Mouse (Mus musculus) forebrain, embryonic 15.5 days (tissue): ENCODE measurements around the gene Astn1. TPM values are rescaled to one million over a fixed set of nuclear protein-coding genes. Genes with fewer than 3 reads are reported as not detected.
A peak's percentile ranks its signal among the peaks of the same experiment; 100 is the strongest.

Experiments used
- ATAC-seq: fragments of 200-750 bp; cut with Nextera tagmentation; replicated peaks from 2 replicates; pipeline ENCODE4 v1.8.0; 2017; ENCODE audit warnings: mild to moderate bottlenecking, moderate TSS enrichment, moderate library complexity
- H3K27ac ChIP-seq: fragments of 300-500 bp; sonication (generic); replicated peaks from 2 replicates; pipeline ENCODE4 v1.5.1; 2015; ENCODE audit warnings: mild to moderate bottlenecking, inconsistent platforms
- H3K27me3 ChIP-seq: fragments of 300-500 bp; sonication (generic); 2 replicates; pipeline ENCODE4 v1.6.1; 2015; ENCODE audit warnings: inconsistent platforms
- H3K36me3 ChIP-seq: fragments of 300-500 bp; sonication (generic); 2 replicates; pipeline ENCODE4 v1.6.1; 2015; ENCODE audit warnings: mild to moderate bottlenecking, inconsistent platforms
- H3K4me1 ChIP-seq: fragments of 300-500 bp; sonication (generic); 2 replicates; pipeline ENCODE4 v1.6.1; 2015; ENCODE audit warnings: inconsistent platforms
- H3K4me2 ChIP-seq: fragments of 300-500 bp; sonication (generic); replicated peaks from 2 replicates; pipeline ENCODE4 v1.6.1; 2015; ENCODE audit warnings: mild to moderate bottlenecking, inconsistent platforms
- H3K4me3 ChIP-seq: fragments of 300-500 bp; sonication (generic); 2 replicates; pipeline ENCODE4 v1.5.1; 2015; ENCODE audit warnings: mild to moderate bottlenecking, inconsistent platforms
- H3K9ac ChIP-seq: fragments of 300-500 bp; sonication (generic); replicated peaks from 2 replicates; pipeline ENCODE4 v1.6.1; 2015; ENCODE audit warnings: mild to moderate bottlenecking, inconsistent platforms
- H3K9me3 ChIP-seq: fragments of 300-500 bp; sonication (generic); 2 replicates; pipeline ENCODE4 v1.6.1; 2016; ENCODE audit warnings: inconsistent platforms
- WGBS: fragments of 180-500 bp; shearing (Covaris S2); methylation state at CpG from one replicate; pipeline ENCODE4 v1.1.7; 2015; ENCODE audit warnings: mixed read lengths; 5-methylcytosine and 5-hydroxymethylcytosine counted together
- polyA plus RNA-seq: library from polyadenylated mRNA; unstranded; fragments of >200 nt; fragmentation: Nextera tagmentation; extraction: Ambion mirVana; gene quantifications from 2 replicates; pipeline ENCODE4 v1.2.1, GENCODE M21; 2015

Astn1 gene
- polyA plus RNA-seq, 1 experiment from 2014 or later: 35.2 TPM

DNA sequence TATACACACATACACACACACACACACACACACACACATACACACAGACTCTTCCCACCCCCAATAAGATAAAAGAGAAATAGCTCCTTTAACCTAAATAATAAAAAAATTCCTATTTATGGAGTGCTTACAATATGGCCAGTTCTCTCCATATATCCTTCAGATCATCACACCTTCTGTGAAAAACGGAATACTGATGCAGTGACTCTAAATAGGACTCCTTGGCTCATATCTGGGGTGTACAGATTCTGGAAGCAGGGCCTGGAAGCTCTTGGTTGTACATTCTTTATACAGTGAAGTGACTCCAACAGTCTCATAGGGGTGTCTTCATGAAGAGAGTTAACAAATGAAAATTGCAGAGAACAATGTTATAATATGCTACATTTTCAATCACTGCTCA lies 60.7 kb downstream of the Astn1 start:
- H3K27me3 ChIP-seq: no peaks in the 10 kb centered on the region
- no peak overlapping the region for H3K27ac ChIP-seq
- no peak overlapping the region for H3K4me3 ChIP-seq
- no peaks in the 10 kb centered on the region for H3K36me3 ChIP-seq
- no peak overlapping the region for H3K4me2 ChIP-seq
- H3K9ac ChIP-seq: no peak overlapping the region
- H3K4me1 ChIP-seq: 0 out of 2 replicates have a peak, but pooled peaks cover 4% of the 10 kb centered on the region
- WGBS: 70% methylated on average over 1 of the region's 1 CpGs
- ATAC-seq: no peak
- no peaks in the 10 kb centered on the region for H3K9me3 ChIP-seq

DNA sequence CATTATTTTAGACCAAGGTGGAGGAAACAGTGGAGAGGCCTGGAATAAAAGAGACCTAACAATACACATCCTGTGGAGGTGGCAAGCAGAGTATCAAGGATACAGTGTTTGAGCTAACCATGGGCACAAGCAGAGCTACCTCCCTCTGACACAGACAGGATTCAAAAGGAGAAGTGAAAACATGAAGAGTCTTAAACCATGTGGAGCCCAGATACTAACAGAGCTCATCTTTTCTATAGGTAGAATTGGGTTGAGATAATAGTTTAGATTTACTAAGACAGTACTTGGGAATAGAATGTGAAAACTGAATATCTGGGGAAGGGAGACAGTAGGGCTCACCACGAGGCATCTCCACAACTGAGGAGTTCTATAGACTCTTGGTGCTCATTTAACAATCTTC lies 84.0 kb downstream of the Astn1 start:
- Histone ChIP-seq H3K9ac (no peak overlapping the region), H3K4me1 (peaks cover 8% of the 10 kb centered on the region), H3K27ac (no peak overlapping the region), H3K36me3 (no peaks in the 10 kb centered on the region), H3K27me3 (no peaks in the 10 kb centered on the region), H3K9me3 (no peaks in the 10 kb centered on the region), H3K4me2 (no peak overlapping the region), H3K4me3 (no peak overlapping the region)
- 86% methylated on average over 1 of the region's 1 CpGs for WGBS
- ATAC-seq: no peak

GRCm38 (mm10) chr1:158447956-158448355 lies 85.9 kb downstream of the Astn1 start:
- Histone ChIP-seq H3K4me2 (no peak overlapping the region), H3K9me3 (no peaks in the 10 kb centered on the region), H3K36me3 (no peaks in the 10 kb centered on the region), H3K9ac (no peak overlapping the region), H3K4me1 (peaks cover 8% of the 10 kb centered on the region), H3K27me3 (no peaks in the 10 kb centered on the region), H3K27ac (no peak overlapping the region), H3K4me3 (no peak overlapping the region)
- 43% methylated on average over 7 of the region's 7 CpGs for WGBS
- no peak; the same call in 1 of the 2 replicates for ATAC-seq

DNA sequence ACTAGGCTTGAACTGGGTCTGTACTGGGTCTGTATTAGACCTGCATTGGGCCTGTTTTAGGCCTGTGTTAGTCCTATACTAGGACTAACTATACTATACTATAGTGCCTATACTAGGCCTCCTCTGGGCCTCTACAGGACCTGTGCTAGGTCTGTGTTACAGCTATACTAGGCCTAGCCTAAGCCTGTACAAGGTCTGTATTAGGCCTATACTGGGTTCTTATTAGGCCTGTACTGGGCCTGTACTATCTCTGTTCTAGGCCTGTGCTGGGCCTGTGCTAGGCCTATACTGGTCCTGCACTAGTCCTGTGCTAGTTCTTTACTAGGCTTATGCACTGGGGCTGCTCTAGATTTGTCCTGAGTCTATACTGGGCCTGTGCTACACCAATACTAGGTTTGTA lies 90.6 kb downstream of the Astn1 start:
- H3K9ac ChIP-seq: no peak overlapping the region
- no peaks in the 10 kb centered on the region for H3K9me3 ChIP-seq
- H3K4me3 ChIP-seq: no peak overlapping the region
- 0 out of 2 replicates have a peak, but pooled peaks have one; percentile 23 for ATAC-seq
- H3K27ac ChIP-seq: no peak overlapping the region
- peaks cover 5% of the 10 kb centered on the region; the same call in 1 of the 2 replicates for H3K4me1 ChIP-seq
- H3K4me2 ChIP-seq: no peak overlapping the region
- no peaks in the 10 kb centered on the region for H3K27me3 ChIP-seq
- H3K36me3 ChIP-seq: no peaks in the 10 kb centered on the region

- Histone ChIP-seq H3K4me3 (no peak overlapping the region), H3K9me3 (no peaks in the 10 kb centered on the region), H3K27me3 (no peaks in the 10 kb centered on the region), H3K4me2 (no peak overlapping the region), H3K27ac (no peak overlapping the region), H3K9ac (no peak overlapping the region), H3K36me3 (no peaks in the 10 kb centered on the region), H3K4me1 (no peaks in the 10 kb centered on the region)
- 89% methylated on average over 5 of the region's 5 CpGs for WGBS
- no peak for ATAC-seq
Measured at GRCm38 (mm10) chr1:158453587-158453986, 91.5 kb downstream of the Astn1 start.

GRCm38 (mm10) chr1:158463975-158464374 lies 101.9 kb downstream of the Astn1 start:
- ATAC-seq: no peak
- Histone ChIP-seq H3K4me3 (no peak overlapping the region), H3K9me3 (no peaks in the 10 kb centered on the region), H3K36me3 (0 out of 2 replicates have a peak, but pooled peaks cover 5% of the 10 kb centered on the region), H3K27me3 (no peaks in the 10 kb centered on the region), H3K4me1 (peaks cover 6% of the 10 kb centered on the region), H3K27ac (no peak overlapping the region), H3K9ac (no peak overlapping the region), H3K4me2 (no peak overlapping the region)
- WGBS: 51% methylated on average over 6 of the region's 6 CpGs

DNA sequence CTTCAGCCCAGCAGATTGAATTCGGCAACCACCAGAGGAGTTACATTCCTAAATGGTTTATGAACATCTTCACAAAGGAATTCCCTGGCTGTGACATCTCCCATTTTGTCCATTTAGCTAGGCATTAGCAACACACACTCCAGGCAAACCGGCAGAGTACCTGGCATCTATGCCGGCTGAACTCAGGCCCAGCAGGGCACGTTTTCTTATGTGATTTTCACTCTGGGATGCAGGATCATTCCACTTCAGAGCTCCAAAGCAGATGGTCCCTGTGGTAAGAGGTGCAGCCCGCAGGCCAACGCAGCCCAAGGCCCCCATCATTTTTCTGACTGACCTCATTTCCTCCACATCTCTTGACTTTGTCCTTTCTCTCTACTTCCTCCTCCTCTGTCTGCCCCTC lies 103.2 kb downstream of the Astn1 start:
- H3K4me3 ChIP-seq: no peak overlapping the region
- H3K27me3 ChIP-seq: no peaks in the 10 kb centered on the region
- no peak overlapping the region for H3K9ac ChIP-seq
- H3K9me3 ChIP-seq: no peaks in the 10 kb centered on the region
- peaks cover 6% of the 10 kb centered on the region for H3K4me1 ChIP-seq
- no peak overlapping the region for H3K27ac ChIP-seq
- H3K4me2 ChIP-seq: no peak overlapping the region
- no peak for ATAC-seq
- 55% methylated on average over 6 of the region's 6 CpGs for WGBS
- 0 out of 2 replicates have a peak, but pooled peaks cover 5% of the 10 kb centered on the region for H3K36me3 ChIP-seq

DNA sequence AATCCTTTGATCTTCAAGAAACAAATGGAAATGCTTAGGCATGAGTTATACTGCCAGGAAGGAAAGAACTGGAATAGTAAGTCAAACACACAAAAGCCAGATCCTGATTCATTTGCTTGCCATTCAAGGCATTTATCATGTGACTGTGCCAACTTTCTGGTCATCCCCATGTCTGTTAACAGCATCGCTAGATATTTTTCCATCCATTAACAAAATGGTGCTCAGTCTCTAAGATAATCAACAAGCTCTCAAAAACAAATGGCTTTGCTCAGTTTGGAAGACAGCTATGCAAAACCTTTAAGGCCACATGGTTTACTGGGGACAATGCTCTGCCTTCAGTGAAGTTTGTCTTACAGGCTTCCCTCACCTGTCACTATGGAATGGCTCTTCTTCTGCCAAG lies 115.8 kb downstream of the Astn1 start:
- Histone ChIP-seq H3K27ac (no peak overlapping the region), H3K9me3 (no peaks in the 10 kb centered on the region), H3K4me3 (no peak overlapping the region), H3K4me1 (peaks cover 13% of the 10 kb centered on the region; the same call in 1 of the 2 replicates), H3K9ac (no peak overlapping the region), H3K4me2 (no peak overlapping the region), H3K36me3 (peaks cover 1% of the 10 kb centered on the region; the same call in 1 of the 2 replicates), H3K27me3 (no peaks in the 10 kb centered on the region)
- 93% methylated on average over 1 of the region's 1 CpGs for WGBS
- ATAC-seq: no peak

DNA sequence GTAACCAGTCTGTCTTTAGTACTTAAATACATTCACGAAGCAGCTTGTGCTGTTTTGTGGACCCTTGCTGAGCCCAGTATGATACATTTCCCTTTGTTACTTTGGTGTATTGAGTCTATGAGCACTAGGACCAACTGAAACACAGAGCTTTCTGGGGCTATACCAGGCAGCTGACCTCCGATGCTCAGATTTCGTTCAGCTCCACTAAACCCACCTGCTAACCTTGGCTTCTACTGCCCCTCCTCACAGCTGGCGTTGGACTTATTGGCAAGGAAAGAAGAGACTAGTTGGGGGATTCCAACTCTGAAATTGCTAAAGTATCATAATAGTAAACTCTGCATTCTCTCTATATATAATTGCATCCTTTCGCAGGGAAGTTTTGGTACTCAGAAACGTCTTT lies 118.2 kb downstream of the Astn1 start:
- peaks cover 13% of the 10 kb centered on the region; the same call in 1 of the 2 replicates for H3K4me1 ChIP-seq
- no peaks in the 10 kb centered on the region for H3K27me3 ChIP-seq
- H3K36me3 ChIP-seq: no peaks in the 10 kb centered on the region
- H3K9ac ChIP-seq: no peak overlapping the region
- WGBS: 76% methylated on average over 6 of the region's 6 CpGs
- no peak for ATAC-seq
- H3K4me3 ChIP-seq: no peak overlapping the region
- H3K9me3 ChIP-seq: no peaks in the 10 kb centered on the region
- H3K27ac ChIP-seq: no peak overlapping the region
- no peak overlapping the region for H3K4me2 ChIP-seq

DNA sequence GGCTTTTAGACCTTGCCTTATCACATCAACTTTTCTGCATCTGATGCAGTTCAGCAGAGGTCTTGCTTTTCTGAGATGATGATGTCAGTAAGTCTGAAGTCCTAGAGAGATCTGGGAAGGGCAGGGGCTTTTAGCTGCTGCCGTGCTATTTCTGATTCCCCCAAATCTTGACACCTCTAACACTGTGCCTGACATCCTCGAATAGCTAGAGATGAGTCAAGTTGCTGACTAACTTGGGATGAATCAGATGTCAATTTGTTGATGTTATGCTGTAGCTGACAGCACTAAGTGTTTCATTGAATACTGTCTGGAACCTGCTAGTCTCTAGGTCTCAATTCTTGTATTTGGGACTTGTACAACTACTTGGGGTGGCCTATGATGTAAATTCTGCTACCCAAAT lies 121.7 kb downstream of the Astn1 start:
- no peaks in the 10 kb centered on the region for H3K27me3 ChIP-seq
- no peak overlapping the region for H3K27ac ChIP-seq
- ATAC-seq: no peak
- 86% methylated on average over 2 of the region's 2 CpGs for WGBS
- no peak overlapping the region for H3K9ac ChIP-seq
- H3K9me3 ChIP-seq: no peaks in the 10 kb centered on the region
- no peak overlapping the region for H3K4me3 ChIP-seq
- H3K36me3 ChIP-seq: no peaks in the 10 kb centered on the region
- 0 out of 2 replicates have a peak, but pooled peaks cover 3% of the 10 kb centered on the region for H3K4me1 ChIP-seq
- H3K4me2 ChIP-seq: no peak overlapping the region

DNA sequence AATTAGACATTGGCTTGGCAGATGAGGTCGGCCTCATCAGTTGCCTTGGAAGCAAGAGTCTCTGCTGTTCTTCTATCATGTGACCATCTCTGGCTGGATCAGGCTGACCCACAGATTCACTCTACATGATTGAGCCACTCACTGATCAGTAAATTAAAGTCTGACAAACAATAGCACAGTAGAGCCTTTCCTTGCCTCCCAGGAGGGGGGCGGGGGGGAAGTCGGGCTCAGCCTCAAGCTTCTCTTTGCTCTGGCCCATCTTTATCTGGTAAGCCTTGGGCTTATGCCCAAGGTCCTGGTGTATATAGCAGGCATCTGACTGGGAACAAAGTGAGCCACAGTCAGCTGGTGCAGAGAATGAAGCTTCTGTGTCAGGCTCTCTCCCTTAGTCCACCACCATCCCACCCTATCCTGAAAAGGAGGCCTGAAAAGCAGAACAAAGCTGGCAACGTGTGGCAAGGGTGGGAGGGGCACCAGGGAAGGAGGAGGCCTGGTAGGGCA lies 127.5 kb downstream of the Astn1 start:
- 5% methylated on average over 4 of the region's 4 CpGs for WGBS
- Histone ChIP-seq H3K27ac (peak overlapping the region; percentile 82), H3K4me1 (peaks cover 19% of the 10 kb centered on the region), H3K36me3 (no peaks in the 10 kb centered on the region), H3K4me3 (no peak overlapping the region), H3K27me3 (no peaks in the 10 kb centered on the region), H3K9me3 (no peaks in the 10 kb centered on the region), H3K4me2 (no peak overlapping the region), H3K9ac (no peak overlapping the region)
- ATAC-seq: peak; percentile 91

DNA sequence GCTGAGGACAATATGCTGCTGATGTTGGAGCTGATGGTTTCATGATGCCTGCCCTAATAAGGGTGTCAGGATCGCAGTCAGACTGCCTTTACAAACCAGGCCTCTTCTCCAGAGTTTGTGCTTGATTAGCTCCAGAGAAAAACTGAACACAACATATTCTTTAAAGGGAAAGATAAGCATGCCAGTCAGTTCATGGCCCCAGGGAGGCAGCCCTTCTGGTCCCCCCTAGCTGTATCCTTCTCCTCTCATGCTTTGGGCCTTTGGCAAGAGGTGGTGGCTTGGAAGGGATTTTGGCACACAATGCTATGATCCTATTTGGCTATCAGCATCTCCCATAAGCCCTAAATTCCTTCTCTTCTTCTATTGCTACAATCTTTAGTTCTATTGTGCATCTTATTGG lies 128.1 kb downstream of the Astn1 start:
- no peaks in the 10 kb centered on the region for H3K36me3 ChIP-seq

GRCm38 (mm10) chr1:158493289-158493688 lies 131.2 kb downstream of the Astn1 start:
- peaks cover 19% of the 10 kb centered on the region for H3K4me1 ChIP-seq
- no peaks in the 10 kb centered on the region for H3K9me3 ChIP-seq
- H3K4me3 ChIP-seq: no peak overlapping the region
- no peak overlapping the region for H3K9ac ChIP-seq
- H3K27ac ChIP-seq: no peak overlapping the region
- no peak overlapping the region for H3K4me2 ChIP-seq
- H3K27me3 ChIP-seq: no peaks in the 10 kb centered on the region
- no peaks in the 10 kb centered on the region for H3K36me3 ChIP-seq
- WGBS: 61% methylated on average over 3 of the region's 3 CpGs
- ATAC-seq: no peak

More for the DNA sequence above, 128.1 kb downstream of the Astn1 start:
- no peaks in the 10 kb centered on the region for H3K9me3 ChIP-seq
- no peaks in the 10 kb centered on the region for H3K27me3 ChIP-seq
- peaks cover 19% of the 10 kb centered on the region for H3K4me1 ChIP-seq
- no peak overlapping the region for H3K4me3 ChIP-seq
- WGBS: 12% methylated on average over 1 of the region's 1 CpGs
- 0 out of 2 replicates have a peak overlapping the region, but pooled peaks have one; percentile 13 for H3K9ac ChIP-seq
- no peak overlapping the region for H3K4me2 ChIP-seq
- ATAC-seq: peak; percentile 60
- peak overlapping the region; percentile 82 for H3K27ac ChIP-seq
